ENCODE assay signal across 33 mouse cellular contexts in genomic region chr6:18225157-18225556, GRCm38 (mm10). TPM values are rescaled to one million over a fixed set of nuclear protein-coding genes. Genes with fewer than 3 reads are reported as not detected.
A peak's percentile ranks its signal among the peaks of the same experiment; 100 is the strongest.
DNase-seq lines count a peak whose midpoint lies in the region; ATAC-seq lines count a peak whose summit lies in the region.
"Had no signal": no experiment of that assay in that cellular context is flagged by ENCODE, and none has a peak within 500 bp of the region (broad histone marks: within the 10 kb centered on the region; RNA-seq: fewer than 3 reads in every experiment).

No protein-coding gene starts in this region.

- no peaks in the 10 kb centered on the region for H3K36me3 ChIP-seq in hindbrain, embryonic 10.5 days
- no peaks in the 10 kb centered on the region for H3K36me3 ChIP-seq in hindbrain, embryonic 13.5 days
- H3K36me3 ChIP-seq in midbrain, embryonic 12.5 days, result no peaks in the 10 kb centered on the region
- no peaks in the 10 kb centered on the region for H3K36me3 ChIP-seq in midbrain, embryonic 15.5 days (replicated peaks)
- H3K36me3 ChIP-seq: embryonic facial prominence, embryonic 13.5 days; forebrain, embryonic 10.5 days; heart, embryonic 13.5 days; intestine, embryonic 15.5 days; limb, embryonic 13.5 days; liver, embryonic 15.5 days; lung, embryonic 15.5 days; neural tube, embryonic 12.5 days had no signal

- no peak overlapping the region for H3K27ac ChIP-seq in hindbrain, embryonic 10.5 days
- H3K27ac ChIP-seq in hindbrain, embryonic 13.5 days, result no peak overlapping the region
- no peak overlapping the region for H3K27ac ChIP-seq in midbrain, embryonic 12.5 days (replicated peaks)
- no peak overlapping the region for H3K27ac ChIP-seq in midbrain, embryonic 15.5 days
- H3K27ac ChIP-seq: embryonic facial prominence, embryonic 13.5 days; forebrain, embryonic 10.5 days; heart, adult 2 months; heart, embryonic 13.5 days; hindbrain, postnatal 0 days; intestine, embryonic 15.5 days; limb, embryonic 13.5 days; liver, embryonic 15.5 days; lung, embryonic 15.5 days; neural tube, embryonic 12.5 days had no signal

- H3K4me3 ChIP-seq in hindbrain, embryonic 10.5 days, result no peak overlapping the region
- H3K4me3 ChIP-seq in hindbrain, embryonic 13.5 days, result no peak overlapping the region
- H3K4me3 ChIP-seq in midbrain, embryonic 12.5 days, result no peak overlapping the region
- no peak overlapping the region for H3K4me3 ChIP-seq in midbrain, embryonic 15.5 days
- H3K4me3 ChIP-seq: embryonic facial prominence, embryonic 13.5 days; forebrain, embryonic 10.5 days; heart, adult 2 months; heart, embryonic 13.5 days; intestine, embryonic 15.5 days; limb, embryonic 13.5 days; liver, embryonic 15.5 days; lung, embryonic 15.5 days; myocyte; neural tube, embryonic 12.5 days had no signal

- H3K9ac ChIP-seq in hindbrain, embryonic 13.5 days, result no peak overlapping the region
- H3K9ac ChIP-seq in midbrain, embryonic 12.5 days (replicated peaks), result no peak overlapping the region
- H3K9ac ChIP-seq in midbrain, embryonic 15.5 days, result no peak overlapping the region
- H3K9ac ChIP-seq: embryonic facial prominence, embryonic 13.5 days; forebrain, postnatal 0 days; heart, embryonic 13.5 days; intestine, embryonic 15.5 days; limb, embryonic 13.5 days; liver, embryonic 15.5 days; lung, embryonic 15.5 days; neural tube, embryonic 12.5 days had no signal

- WGBS in hindbrain, embryonic 10.5 days, result 4% methylated on average over 3 of the region's 3 CpGs
- WGBS in hindbrain, embryonic 13.5 days, result 5% methylated on average over 3 of the region's 3 CpGs
- WGBS in midbrain, embryonic 12.5 days, result 3% methylated on average over 3 of the region's 3 CpGs
- 4% methylated on average over 3 of the region's 3 CpGs for WGBS in midbrain, embryonic 15.5 days

- no peak for ATAC-seq in hindbrain, embryonic 13.5 days (ENCODE audit: low FRiP score)
- peak; percentile 27; the same call in 1 of the 2 replicates for ATAC-seq in midbrain, embryonic 12.5 days (ENCODE audit: low FRiP score, low read depth)
- no peak for ATAC-seq in midbrain, embryonic 15.5 days (replicated peaks)
- ATAC-seq: forebrain, postnatal 0 days; hindbrain, postnatal 0 days; intestine, embryonic 15.5 days; midbrain, embryonic 16.5 days had no signal

- H3K4me1 ChIP-seq in hindbrain, embryonic 10.5 days (replicated peaks), result peaks cover 5% of the 10 kb centered on the region; the same call in 1 of the 2 replicates
- no peaks in the 10 kb centered on the region for H3K4me1 ChIP-seq in hindbrain, embryonic 13.5 days (replicated peaks)
- H3K4me1 ChIP-seq in midbrain, embryonic 12.5 days, result no peaks in the 10 kb centered on the region
- no peaks in the 10 kb centered on the region for H3K4me1 ChIP-seq in midbrain, embryonic 15.5 days
- H3K4me1 ChIP-seq: embryonic facial prominence, embryonic 13.5 days; intestine, embryonic 15.5 days; limb, embryonic 13.5 days; liver, embryonic 15.5 days; lung, embryonic 15.5 days; neural tube, embryonic 12.5 days had no signal

- no peaks in the 10 kb centered on the region for H3K27me3 ChIP-seq in hindbrain, embryonic 10.5 days (ENCODE audit: insufficient read depth, poor library complexity, severe bottlenecking)
- H3K27me3 ChIP-seq in hindbrain, embryonic 13.5 days, result no peaks in the 10 kb centered on the region
- no peaks in the 10 kb centered on the region for H3K27me3 ChIP-seq in midbrain, embryonic 12.5 days
- H3K27me3 ChIP-seq in midbrain, embryonic 15.5 days (replicated peaks), result no peaks in the 10 kb centered on the region
- H3K27me3 ChIP-seq: embryonic facial prominence, embryonic 13.5 days; heart, embryonic 13.5 days; intestine, embryonic 15.5 days; limb, embryonic 13.5 days; liver, embryonic 15.5 days; lung, embryonic 15.5 days; neural tube, embryonic 12.5 days had no signal

- H3K4me2 ChIP-seq in hindbrain, embryonic 13.5 days, result no peak overlapping the region
- H3K4me2 ChIP-seq in midbrain, embryonic 12.5 days (replicated peaks), result no peak overlapping the region
- H3K4me2 ChIP-seq in midbrain, embryonic 15.5 days, result no peak overlapping the region
- H3K4me2 ChIP-seq: embryonic facial prominence, embryonic 13.5 days; heart, embryonic 13.5 days; intestine, embryonic 15.5 days; limb, embryonic 13.5 days; liver, embryonic 15.5 days; lung, embryonic 15.5 days; neural tube, embryonic 12.5 days had no signal

- peak; percentile 3 for DNase-seq in hindbrain, embryonic 10.5 days (ENCODE audit: low spot score)
- peak; percentile 4 for DNase-seq in embryo, embryonic 10.5 days (ENCODE audit: low spot score)
- DNase-seq in adrenal gland, postnatal 4 days (ENCODE audit: low spot score in 2 of 2), result no peak
- DNase-seq in thymus, postnatal 10 days (ENCODE audit: low spot score in 2 of 2), result no peak
- DNase-seq: adrenal gland, postnatal 25 days; cerebellum, adult 18-20 months; cerebellum, postnatal 10 days; forebrain, postnatal 0 days; heart, adult 2 months; heart, postnatal 14 days; kidney, adult 2 months; kidney, postnatal 36 days; lung, postnatal 36 days; right cerebral cortex, adult 18-20 months; spleen, adult 18-20 months; thymus, postnatal 36 days had no signal

- no peaks in the 10 kb centered on the region for H3K9me3 ChIP-seq in hindbrain, embryonic 10.5 days
- H3K9me3 ChIP-seq in hindbrain, embryonic 13.5 days, result no peaks in the 10 kb centered on the region
- no peaks in the 10 kb centered on the region for H3K9me3 ChIP-seq in midbrain, embryonic 12.5 days
- H3K9me3 ChIP-seq in midbrain, embryonic 15.5 days, result no peaks in the 10 kb centered on the region
- H3K9me3 ChIP-seq: embryonic facial prominence, embryonic 13.5 days; forebrain, embryonic 10.5 days; heart, embryonic 13.5 days; intestine, embryonic 15.5 days; limb, embryonic 13.5 days; liver, embryonic 15.5 days; lung, embryonic 15.5 days; neural tube, embryonic 12.5 days had no signal

RNA-seq across cellular contexts. Expression of gene Cftr, which starts 54.7 kb away (rescaled TPM):
- polyA plus RNA-seq in hindbrain, embryonic 10.5 days (2016; fragmentation: Nextera tagmentation; extraction: Ambion mirVana), result 0.21 and 0.24 TPM in 2 replicates
- polyA plus RNA-seq in hindbrain, embryonic 13.5 days (2015; fragmentation: Nextera tagmentation; extraction: Ambion mirVana), result 0.23 and 0.25 TPM in 2 replicates
- polyA plus RNA-seq in midbrain, embryonic 12.5 days (2016; fragmentation: Nextera tagmentation; extraction: Ambion mirVana), result 0.11 and 0.21 TPM in 2 replicates
- polyA plus RNA-seq in midbrain, embryonic 15.5 days (2015; fragmentation: Nextera tagmentation; extraction: Ambion mirVana), result 0.46 and 0.81 TPM in 2 replicates
- total RNA-seq in adrenal gland, postnatal 4 days (2021), result 1 to 10 TPM in 1 of 2 experiments, under 1 TPM in 1; 0.17 to 1.5 TPM
- total RNA-seq: adrenal gland, postnatal 25 days; gastrocnemius, adult 8-10 months; gastrocnemius, postnatal 4 days; megakaryocyte, adult 5-6 weeks had no signal
- polyA plus RNA-seq: myocyte had no signal

Comparison
In these comparisons a context has a peak if more than half of its experiments do, and no peak if none do; other contexts are left out.
1. DNase-seq: peak in hindbrain, embryonic 10.5 days (single experiment) and embryo, embryonic 10.5 days (single experiment); none in adrenal gland, postnatal 4 days (0 of 2) and thymus, postnatal 10 days (0 of 2).